Mouse (Mus musculus): ENCODE data around the gene Cfap73.

Gene Cfap73

GRCm38 (mm10) chr5:120647361-120647760 is 13.3 kb upstream of the Cfap73 start:
- DNase-seq = no peak

GRCm38 (mm10) chr5:120645851-120646250 is 11.8 kb upstream of the Cfap73 start:
- no peak for DNase-seq

- DNase-seq = no peak
Observed at GRCm38 (mm10) chr5:120644227-120644626, 10.2 kb upstream of the Cfap73 start.

GRCm38 (mm10) chr5:120643365-120644085 is 9.5 kb upstream of the Cfap73 start:
- DNase-seq = peak; percentile 59

- no peak for DNase-seq
Observed at GRCm38 (mm10) chr5:120640094-120640493, 6.1 kb upstream of the Cfap73 start.

- DNase-seq = no peak
Observed at GRCm38 (mm10) chr5:120635633-120636032, 1.6 kb upstream of the Cfap73 start.

- no peak for DNase-seq
Observed at GRCm38 (mm10) chr5:120634860-120635259, 825 bp upstream of the Cfap73 start.

- DNase-seq = no peak
Observed at GRCm38 (mm10) chr5:120631892-120632291, 2.1 kb downstream of the Cfap73 start.

GRCm38 (mm10) chr5:120631128-120631527 is 2.9 kb downstream of the Cfap73 start:
- no peak for DNase-seq

GRCm38 (mm10) chr5:120628624-120629023 is 5.4 kb downstream of the Cfap73 start:
- DNase-seq = no peak

GRCm38 (mm10) chr5:120627515-120628300 is 6.3 kb downstream of the Cfap73 start:
- DNase-seq = no peak

- DNase-seq = no peak
Observed at GRCm38 (mm10) chr5:120626399-120626798, 7.6 kb downstream of the Cfap73 start.

GRCm38 (mm10) chr5:120624427-120624826 is 9.6 kb downstream of the Cfap73 start:
- DNase-seq = no peak

- no peak for DNase-seq
Observed at GRCm38 (mm10) chr5:120622198-120622851, 11.7 kb downstream of the Cfap73 start.

GRCm38 (mm10) chr5:120621846-120622197 is 12.2 kb downstream of the Cfap73 start:
- no peak for DNase-seq

- DNase-seq = no peak
Observed at GRCm38 (mm10) chr5:120621078-120621765, 12.8 kb downstream of the Cfap73 start.

GRCm38 (mm10) chr5:120620375-120621077 is 13.5 kb downstream of the Cfap73 start:
- DNase-seq = peak; percentile 82

- DNase-seq = peak; percentile 69
Observed at GRCm38 (mm10) chr5:120619201-120619600, 14.8 kb downstream of the Cfap73 start.

GRCm38 (mm10) chr5:120618778-120619177 is 15.3 kb downstream of the Cfap73 start:
- no peak for DNase-seq

GRCm38 (mm10) chr5:120615903-120616302 is 18.1 kb downstream of the Cfap73 start:
- DNase-seq = no peak

- peak; percentile 100 for DNase-seq
Observed at GRCm38 (mm10) chr5:120612822-120613604, 21.0 kb downstream of the Cfap73 start.

- DNase-seq = peak; percentile 100
Observed at GRCm38 (mm10) chr5:120612442-120612821, 21.6 kb downstream of the Cfap73 start, which contains the start of the genes Rita1 and Ddx54. Rita1 (minus strand) TSS chr5:120612589. Ddx54 (plus strand) TSS chr5:120612739.
